Mouse (Mus musculus): ENCODE results near the gene Cdh10. TPM values are rescaled to one million over a fixed set of nuclear protein-coding genes. Genes with fewer than 3 reads are reported as not detected.

Cdh10 gene
- total RNA-seq, 2 experiments from 2014 or later: 59.7 to 65.0 TPM

DNA sequence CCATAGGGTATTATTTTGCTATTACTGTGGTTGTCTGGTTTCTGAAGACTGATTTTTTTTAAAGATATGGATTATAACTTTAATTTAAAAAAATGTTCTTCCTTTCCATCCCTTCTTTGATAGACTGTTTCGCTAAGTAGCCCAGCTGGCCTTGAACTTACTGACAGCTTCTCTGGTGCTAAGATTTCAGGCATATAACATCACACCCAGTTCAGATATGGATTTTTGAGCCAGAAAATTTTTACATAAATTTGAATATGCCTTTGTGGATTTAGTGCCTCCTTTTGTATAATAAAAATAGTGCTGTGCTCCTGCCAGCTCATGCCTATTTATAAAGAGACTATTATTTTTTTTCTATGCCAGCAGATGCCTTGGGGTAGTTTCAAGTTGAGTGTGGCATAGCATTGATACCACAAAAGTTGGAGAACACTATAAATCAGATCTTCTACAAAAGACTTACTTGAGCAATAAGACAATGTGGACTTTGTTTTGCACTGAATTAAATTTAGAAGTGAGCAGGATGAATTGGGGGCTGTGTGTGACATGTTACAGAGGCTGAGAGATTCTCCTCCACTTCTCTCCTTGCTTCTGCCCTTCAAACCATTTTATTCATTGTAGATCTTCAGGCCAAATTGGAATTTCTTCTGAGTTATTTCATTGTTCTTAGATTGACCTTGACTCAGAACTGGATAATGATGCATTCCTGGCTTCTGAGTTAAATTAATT is 106.8 kb downstream of the Cdh10 start:
- intact Hi-C loops (cut with DNase I): no loop called here
- no peak for DNase-seq (ENCODE audit: low spot score in 2 of 2)

DNA sequence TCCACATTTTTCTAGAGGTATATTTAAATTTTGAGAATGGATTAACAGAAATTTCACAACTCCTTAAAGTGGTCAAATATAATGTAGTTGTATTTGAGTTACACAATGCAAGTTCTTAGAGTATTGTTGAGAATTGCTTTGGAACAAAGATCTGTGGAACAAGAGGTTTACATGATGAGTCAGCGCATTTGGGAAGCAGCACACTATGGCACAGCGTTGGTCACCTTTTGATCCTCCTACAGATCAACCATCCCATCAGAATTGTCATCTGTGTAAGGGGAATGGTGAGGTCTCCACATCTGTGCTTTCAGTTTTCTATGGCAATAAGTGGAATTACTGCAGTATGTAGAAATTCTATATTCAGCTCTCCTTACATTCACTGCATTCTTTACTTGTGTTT is 108.2 kb downstream of the Cdh10 start:
- DNase-seq (ENCODE audit: low spot score in 2 of 2): no peak
- intact Hi-C loops (cut with DNase I): no loop called here

DNA sequence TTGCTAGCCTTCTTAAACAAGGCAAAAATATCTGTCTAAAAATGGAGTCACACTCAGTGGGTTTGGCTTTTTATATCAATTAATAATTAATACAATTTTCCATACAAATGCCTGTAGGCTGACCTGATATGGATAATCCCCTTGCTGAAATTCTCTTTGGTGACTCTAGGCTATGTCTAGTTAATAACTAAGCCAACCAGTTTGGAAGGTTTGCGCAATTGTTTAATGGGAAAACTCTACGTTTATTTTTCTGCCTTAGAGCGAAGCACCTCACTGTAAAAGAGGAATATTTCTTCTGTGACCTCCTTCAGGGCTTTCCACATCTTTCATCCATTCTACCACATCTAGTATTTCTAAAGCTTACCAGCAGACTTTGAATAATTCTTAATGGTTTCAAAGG is 133.5 kb downstream of the Cdh10 start:
- no peak for DNase-seq (ENCODE audit: low spot score in 2 of 2)
- intact Hi-C loops (cut with DNase I): no loop called here

DNA sequence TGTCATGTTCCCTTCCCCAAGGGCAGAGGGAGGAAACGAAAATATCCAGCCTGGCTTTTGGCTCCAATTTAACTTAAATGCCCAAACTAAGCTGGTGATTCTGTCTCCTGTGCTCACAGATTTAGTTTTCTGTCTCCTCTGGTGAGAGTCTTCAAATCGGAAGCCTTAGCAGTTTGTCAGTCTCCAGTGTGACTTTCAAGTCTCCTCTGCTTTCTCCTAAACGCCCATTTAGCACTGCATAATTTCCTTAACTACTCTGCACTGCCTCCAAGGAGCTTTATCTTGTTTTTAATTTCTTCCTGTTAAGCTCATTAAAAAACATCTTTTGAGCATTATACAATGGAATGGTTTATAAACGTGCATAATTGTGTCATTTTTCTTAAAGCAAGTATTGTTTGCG is 156.3 kb downstream of the Cdh10 start:
- intact Hi-C loops (cut with DNase I): no loop called here
- DNase-seq (ENCODE audit: low spot score in 2 of 2): no peak

DNA sequence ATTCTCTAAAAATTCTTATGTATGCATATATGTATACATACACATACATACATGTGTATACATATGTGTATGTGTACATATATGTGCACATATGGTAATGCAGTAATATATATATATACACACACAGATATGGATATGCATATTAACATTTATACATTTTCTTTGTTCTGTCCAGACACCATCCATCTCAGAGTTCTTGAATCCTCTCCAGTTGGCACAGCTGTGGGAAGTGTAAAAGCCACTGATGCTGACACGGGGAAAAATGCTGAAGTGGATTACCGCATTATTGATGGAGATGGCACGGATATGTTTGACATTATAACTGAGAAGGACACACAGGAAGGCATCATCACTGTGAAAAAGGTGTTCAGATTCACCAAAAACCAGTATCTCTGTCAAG is 166.1 kb downstream of the Cdh10 start:
- no peak for DNase-seq (ENCODE audit: low spot score in 2 of 2)
- intact Hi-C loops (cut with DNase I): no loop called here

DNA sequence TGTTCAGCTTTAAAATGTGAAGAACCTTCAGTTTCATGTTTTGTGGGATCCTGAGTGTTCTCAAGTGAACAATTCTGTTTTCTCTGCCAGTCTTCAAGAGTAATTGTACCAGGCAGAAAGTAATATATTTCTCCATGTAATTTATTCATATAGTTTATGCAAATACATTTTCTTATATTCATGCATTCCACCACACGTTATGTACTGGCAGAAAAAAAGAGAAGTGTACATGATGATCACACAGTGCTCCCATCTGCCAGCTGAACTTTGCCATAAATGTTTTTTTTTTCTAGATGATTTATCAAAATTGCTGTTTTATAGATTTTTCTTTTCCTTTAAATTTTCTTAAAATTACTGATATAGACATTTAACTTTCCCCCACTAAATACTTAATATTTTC is 168.9 kb downstream of the Cdh10 start:
- intact Hi-C loops (cut with DNase I): no loop called here
- DNase-seq (ENCODE audit: low spot score in 2 of 2): no peak

DNA sequence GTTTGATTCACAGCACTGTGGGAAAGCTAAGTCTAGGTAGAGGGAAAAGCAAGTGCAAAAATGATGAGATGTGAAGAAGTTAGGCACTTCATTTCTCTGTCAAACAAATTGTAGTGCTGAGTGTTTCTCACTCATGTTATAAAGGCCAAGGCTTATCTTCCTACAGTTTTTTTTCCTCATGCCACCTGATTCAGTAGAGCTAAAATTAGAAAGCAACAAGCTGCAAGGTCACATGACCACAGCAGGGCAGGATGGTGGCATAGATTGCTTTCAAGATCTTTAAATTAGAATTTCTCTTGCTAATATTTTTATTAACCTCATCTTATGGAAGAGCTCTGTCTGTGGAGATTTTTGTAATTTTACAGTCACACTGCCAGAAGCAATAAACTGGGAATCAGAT is 174.8 kb downstream of the Cdh10 start:
- intact Hi-C loops (cut with DNase I): loop anchor here (10.0 kb wide), 1 partner anchor 169 kb away; no protein-coding TSS in a partner anchor
- DNase-seq (ENCODE audit: low spot score in 2 of 2): no peak

DNA sequence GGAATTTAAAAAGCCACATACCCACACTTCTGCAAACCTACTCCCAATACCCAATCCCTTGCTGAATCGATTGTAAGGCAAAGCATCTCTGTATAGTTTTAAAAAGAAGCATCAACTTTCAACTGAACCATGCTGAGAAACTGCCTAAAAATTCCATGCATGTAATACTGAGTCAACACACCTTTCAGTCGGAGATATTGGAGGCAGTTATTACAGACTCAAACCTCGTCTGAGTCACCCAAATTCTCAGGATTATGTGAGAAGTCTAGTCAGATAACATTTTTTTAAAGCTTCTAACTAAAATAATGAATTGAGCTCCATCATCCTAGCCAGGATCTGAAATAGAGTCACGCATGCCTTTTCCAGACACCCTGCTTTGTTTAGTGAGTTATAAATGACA is 175.5 kb downstream of the Cdh10 start:
- intact Hi-C loops (cut with DNase I): loop anchor here (10.0 kb wide), 1 partner anchor 169 kb away; no protein-coding TSS in a partner anchor
- no peak for DNase-seq (ENCODE audit: low spot score in 2 of 2)

DNA sequence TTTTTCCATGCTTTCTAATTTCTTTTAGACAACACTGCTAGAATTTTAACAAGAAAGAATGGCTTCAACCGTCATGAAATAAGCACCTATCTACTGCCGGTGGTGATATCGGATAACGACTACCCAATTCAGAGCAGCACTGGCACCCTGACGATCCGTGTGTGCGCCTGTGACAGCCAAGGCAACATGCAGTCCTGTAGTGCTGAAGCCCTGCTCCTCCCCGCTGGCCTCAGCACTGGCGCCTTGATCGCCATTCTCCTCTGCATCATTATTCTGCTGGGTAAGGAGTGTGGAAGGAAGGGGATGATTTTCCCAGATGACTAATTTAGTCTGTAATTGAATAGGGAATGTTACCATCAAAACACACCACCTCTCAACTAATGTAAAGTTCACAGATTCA is 192.1 kb downstream of the Cdh10 start:
- intact Hi-C loops (cut with DNase I): no loop called here
- no peak for DNase-seq (ENCODE audit: low spot score in 2 of 2)

DNA sequence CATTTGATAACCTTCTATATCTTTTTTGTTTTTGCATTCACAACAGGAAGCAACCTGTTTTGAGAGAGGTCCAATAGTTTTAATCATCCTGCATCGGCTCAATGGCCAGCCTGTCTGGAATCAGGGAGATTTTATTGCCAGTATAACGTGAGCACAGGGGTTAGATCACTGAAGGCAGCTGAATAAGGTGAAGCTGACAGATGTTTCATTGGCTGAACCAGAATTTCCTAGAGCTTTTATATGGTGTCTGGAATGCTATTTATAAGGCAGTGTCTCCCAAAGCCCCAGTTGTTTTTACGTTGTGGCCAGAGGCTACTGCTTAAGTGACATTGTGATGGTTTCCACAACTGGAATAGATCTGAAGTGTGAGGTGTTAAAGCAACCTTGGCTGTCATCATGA is 214.2 kb downstream of the Cdh10 start:
- intact Hi-C loops (cut with DNase I): no loop called here
- no peak for DNase-seq (ENCODE audit: low spot score in 2 of 2)

DNA sequence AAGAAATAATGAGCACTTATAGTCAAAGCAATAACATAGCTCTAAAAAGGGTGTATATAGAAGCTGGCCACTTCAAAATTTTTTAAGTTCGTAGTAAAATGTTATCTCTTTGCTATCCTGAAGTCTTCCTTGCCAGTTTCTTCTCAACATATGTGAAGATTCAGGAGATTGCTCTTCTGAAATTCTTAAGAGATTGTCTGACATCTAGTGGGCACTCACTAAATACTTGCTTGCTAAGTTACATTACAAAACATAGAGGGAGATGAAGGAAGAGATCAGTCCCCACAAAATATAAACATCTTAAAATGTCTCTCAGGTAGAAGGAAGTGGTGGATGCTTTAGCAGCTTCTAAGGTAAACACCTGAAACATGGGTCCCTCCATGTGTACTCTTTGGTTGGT is 221.3 kb downstream of the Cdh10 start:
- no peak for DNase-seq (ENCODE audit: low spot score in 2 of 2)

More for the DNA sequence above, 221.3 kb downstream of the Cdh10 start:
- intact Hi-C loops (cut with DNase I): loop anchor here (10.0 kb wide), 1 partner anchor 215 kb away; no protein-coding TSS in a partner anchor

All from left cerebral cortex, postnatal 36 days (tissue).